Mouse (Mus musculus) right cerebral cortex, adult 18-20 months (tissue): ENCODE data around the gene Tsen2.

Experiments
- DNase-seq: peaks from one replicate; pipeline ENCODE4 v3.0.0; 2022; ENCODE audit warnings: mixed read lengths

The Tsen2 gene

GRCm38 (mm10) chr6:115541676-115542275, 2.7 kb upstream of the Tsen2 start:
- DNase-seq: no peak

DNA sequence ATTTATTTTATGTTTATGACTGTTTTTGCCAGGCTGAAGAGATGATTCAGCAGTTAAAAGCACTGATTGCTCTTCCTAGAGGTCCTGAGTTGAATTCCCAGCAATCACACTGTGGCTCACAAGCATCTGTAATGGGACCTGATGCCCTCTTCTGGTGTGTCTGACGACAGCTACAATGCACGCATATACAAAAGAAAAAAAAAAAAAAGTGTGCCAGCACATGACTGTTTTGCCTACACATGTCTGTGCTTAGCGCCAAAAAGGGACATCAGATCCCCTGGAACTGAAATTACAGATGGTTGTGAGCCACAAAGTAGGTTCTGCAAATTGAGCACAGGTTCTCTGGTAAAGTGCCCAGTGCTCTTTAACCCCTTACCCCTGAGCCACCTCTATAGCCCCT, 2.1 kb upstream of the Tsen2 start:
- DNase-seq: no peak

GRCm38 (mm10) chr6:115546276-115546675, 1.8 kb downstream of the Tsen2 start:
- DNase-seq: peak; percentile 13

- DNase-seq: no peak
Observed at GRCm38 (mm10) chr6:115555485-115555884, 11.0 kb downstream of the Tsen2 start.

- no peak for DNase-seq
Observed at GRCm38 (mm10) chr6:115558176-115558575, 13.7 kb downstream of the Tsen2 start.

GRCm38 (mm10) chr6:115559651-115560632, 15.5 kb downstream of the Tsen2 start:
- DNase-seq: no peak

DNA sequence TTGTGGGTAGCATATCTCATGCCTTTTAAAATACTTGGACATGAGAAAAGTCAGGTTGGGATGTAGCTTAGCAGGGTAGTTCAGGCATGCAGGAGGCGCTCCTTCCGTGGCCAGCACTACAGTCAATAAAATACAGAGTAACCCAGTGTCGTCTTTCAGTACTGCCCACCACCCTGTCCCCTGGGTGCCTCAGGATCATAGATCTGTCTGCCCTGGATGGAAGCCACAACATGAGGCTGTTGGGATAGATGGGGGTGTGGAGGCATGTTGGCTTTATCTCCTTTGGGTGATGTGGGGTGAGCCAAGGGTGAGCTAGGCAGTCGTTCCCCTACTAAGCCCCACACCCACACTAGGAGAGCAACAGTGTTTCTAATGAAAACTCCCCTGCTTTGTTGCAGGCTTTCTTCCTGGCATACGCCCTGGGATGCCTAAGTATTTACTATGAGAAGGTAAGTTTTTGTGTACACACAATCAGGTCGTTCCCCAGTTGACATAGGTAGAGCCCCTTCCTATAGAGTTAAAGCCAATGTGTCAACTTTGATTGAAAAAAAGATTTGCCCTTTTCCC, 21.1 kb downstream of the Tsen2 start:
- no peak for DNase-seq

GRCm38 (mm10) chr6:115574171-115574570, 29.7 kb downstream of the Tsen2 start:
- DNase-seq: no peak

- no peak for DNase-seq
Observed at GRCm38 (mm10) chr6:115577407-115577806, 32.9 kb downstream of the Tsen2 start.

DNA sequence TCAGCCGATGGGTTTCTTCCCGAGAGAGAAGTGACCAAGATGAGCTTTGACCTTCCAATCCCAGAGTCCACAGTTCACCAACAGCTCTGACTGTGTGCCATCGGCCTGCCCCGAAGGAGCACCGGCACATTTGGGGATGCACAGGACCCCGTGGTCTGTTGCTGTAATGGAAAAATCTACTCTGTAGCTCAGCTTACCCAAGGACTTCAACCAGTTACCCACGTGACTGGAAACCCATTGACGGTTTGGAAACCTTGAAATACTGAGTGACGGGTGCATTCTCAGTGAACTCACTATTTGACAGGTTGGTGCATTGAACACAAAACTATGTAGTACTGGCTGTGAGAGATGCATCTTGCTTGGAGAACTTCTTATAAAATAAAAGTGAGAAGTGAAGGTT, 33.5 kb downstream of the Tsen2 start:
- DNase-seq: no peak

GRCm38 (mm10) chr6:115580810-115581209, 36.3 kb downstream of the Tsen2 start:
- no peak for DNase-seq

- no peak for DNase-seq
Observed at GRCm38 (mm10) chr6:115582328-115583115, 38.1 kb downstream of the Tsen2 start.

- DNase-seq: no peak
Observed at GRCm38 (mm10) chr6:115583430-115584125, 39.1 kb downstream of the Tsen2 start.

DNA sequence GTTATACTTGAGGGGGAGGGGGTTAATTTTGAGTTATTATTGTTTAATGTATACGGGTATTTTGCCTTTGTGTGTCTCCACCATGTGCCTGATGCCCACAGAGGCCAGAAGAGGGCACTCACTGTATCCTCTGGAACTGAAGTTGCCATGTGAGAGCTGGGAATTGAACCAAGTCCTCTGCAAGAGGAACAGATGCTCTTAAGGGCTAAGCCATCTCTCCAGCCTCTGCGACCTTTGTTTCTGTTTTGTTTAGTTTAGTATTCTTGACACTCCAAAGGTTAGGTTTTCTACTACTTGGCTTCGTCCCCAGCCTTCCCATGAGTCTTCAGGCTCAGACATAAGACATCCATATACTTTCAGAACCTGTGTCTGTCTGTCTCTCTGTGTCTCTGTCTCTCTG, 39.7 kb downstream of the Tsen2 start:
- no peak for DNase-seq

DNA sequence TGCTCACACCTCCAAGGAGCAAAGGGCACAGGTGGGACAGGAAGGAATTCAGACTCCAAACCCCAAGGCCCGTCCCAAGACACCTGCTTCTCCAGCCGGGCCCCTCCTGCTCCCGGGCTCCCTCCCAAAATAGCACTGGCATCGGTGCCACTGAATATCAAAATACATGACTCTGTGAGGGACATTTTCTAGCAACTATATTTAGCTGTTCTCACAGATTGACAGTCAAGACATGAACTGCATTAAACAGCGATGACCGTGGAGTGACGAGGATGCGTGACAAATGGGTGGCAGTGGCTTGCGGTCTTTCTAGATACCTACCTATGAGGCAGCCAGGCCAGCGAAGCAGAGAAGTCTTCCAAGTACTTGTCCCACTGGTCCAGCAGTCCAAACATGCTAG, 41.9 kb downstream of the Tsen2 start:
- no peak for DNase-seq

GRCm38 (mm10) chr6:115591692-115592359, 47.4 kb downstream of the Tsen2 start:
- DNase-seq: no peak

DNA sequence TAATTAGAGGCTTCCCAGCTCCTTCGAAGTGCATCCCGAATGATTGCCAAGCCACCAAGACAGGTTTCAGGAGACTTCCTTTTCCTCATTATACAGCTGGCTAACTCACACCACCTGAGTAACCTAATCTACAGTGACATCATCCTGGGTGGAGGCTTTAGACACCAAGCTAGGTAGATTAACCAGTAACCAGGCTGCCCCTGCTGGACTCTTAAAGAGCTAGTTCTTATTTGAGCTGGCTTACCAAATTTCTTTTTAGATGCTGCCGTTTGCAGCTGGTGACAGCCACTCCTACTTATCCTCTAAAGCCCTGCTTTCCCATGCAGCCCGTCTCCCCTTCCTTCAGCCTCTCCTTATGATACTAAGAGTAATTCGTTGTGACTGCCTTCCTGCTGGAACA, 48.0 kb downstream of the Tsen2 start, which contains the start of gene Mkrn2os:
Gene Mkrn2os (minus strand): TSS at position 119 of the 400 bp plus-strand sequence.
- no peak for DNase-seq

- no peak for DNase-seq
Observed at GRCm38 (mm10) chr6:115593252-115593651, 48.8 kb downstream of the Tsen2 start.

DNA sequence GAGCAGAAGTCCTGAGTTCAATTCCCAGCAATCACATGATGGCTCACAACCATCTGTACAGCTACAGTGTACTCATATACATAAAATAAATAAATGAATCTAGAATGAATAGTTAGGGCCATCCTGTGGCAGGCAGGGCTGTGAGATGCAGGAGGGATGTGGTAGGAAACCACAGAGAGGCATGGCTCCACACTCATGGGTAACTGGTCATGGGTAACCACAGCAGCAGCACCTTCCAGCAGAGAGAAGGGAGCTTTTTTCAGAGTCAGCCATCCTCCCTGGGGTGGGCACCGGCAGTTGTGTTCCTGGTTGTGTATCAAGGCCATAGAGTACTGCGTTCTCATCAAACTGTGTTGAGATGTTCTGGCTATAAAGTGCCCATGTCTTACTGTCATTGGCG, 50.0 kb downstream of the Tsen2 start:
- no peak for DNase-seq

DNA sequence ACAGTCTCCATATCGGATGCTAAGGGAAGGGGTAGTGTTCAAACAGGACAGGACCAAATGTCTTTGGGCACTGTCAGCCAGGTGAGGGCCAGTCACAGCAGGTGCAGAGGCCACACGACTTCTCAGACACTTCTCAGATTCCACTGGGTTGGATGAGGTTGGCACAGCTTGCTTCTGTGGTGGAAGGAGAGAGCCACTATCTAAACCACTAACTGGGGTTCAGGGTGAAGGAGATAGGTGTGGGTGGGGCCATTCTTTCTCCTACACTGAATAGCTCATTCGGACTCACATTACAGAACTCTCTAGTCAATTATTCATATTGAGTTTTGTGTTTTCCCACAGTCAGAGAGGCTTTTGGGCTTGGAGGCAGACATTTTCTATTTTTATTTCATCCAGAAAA, 51.2 kb downstream of the Tsen2 start:
- DNase-seq: no peak

DNA sequence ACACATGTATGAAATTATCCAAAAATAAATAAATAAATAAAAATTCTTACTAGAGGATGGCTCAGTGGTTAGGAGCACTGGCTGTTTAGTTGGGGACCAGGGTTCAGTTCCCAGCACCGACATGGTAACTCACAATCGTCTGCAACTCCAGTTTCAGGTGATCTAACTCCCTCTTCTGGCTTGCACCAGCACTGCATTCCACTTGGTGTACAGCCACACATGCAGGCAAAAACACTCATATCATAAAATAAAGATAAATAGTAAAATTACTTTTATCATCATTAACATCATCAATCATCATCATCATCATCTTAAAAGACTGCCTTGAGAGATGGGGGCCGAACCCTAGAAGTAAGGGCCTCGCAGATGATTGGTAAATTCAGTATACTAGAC, 56.9 kb downstream of the Tsen2 start:
- no peak for DNase-seq
